Mouse (Mus musculus) E14TG2a.4 (cell line): ENCODE measurements around the gene Large2.

Experiments used
- CTCF ChIP-seq: conservative IDR thresholded peaks from 2 replicates; pipeline ENCODE4 v1.5.1; 2014; ENCODE audit warnings: low read length
- NANOG ChIP-seq: IDR thresholded peaks from 2 replicates; pipeline ENCODE4 v1.6.1; 2014; ENCODE audit warnings: borderline replicate concordance, low read length, mixed read lengths
- POU5F1 ChIP-seq: IDR thresholded peaks from 2 replicates; pipeline ENCODE4 v1.6.1; 2014; ENCODE audit warnings: low read length, borderline replicate concordance

- TF ChIP-seq CTCF (no peak), POU5F1 (no peak), NANOG (no peak)
Observed at GRCm38 (mm10) chr2:92353402-92353801, 21.3 kb downstream of the Large2 start.
